Mouse (Mus musculus): ENCODE measurements around the gene Ldah.

GRCm38 (mm10) chr12:8275424-8275823 lies 67.5 kb downstream of the Ldah start:
- TF ChIP-seq POLR2A (IDR thresholded peaks at IDR 0.05; ENCODE audit: low read depth, low read length) (no peak), CTCF (IDR thresholded peaks at IDR 0.05; ENCODE audit: borderline replicate concordance, insufficient read depth, low read length) (no peak)
